Mouse (Mus musculus) neural tube, embryonic 12.5 days (tissue): ENCODE data around the gene Unc93b1. TPM values are rescaled to one million over a fixed set of nuclear protein-coding genes. Genes with fewer than 3 reads are reported as not detected.
"Not testable (repeated sequence)": the region's sequence is repeated elsewhere in the genome, so short reads cannot be mapped to it uniquely, and the experiment has no call there.

Source experiments
- ATAC-seq: fragments of 200-750 bp; cut with Nextera tagmentation; 2 replicates; pipeline ENCODE4 v1.8.0; 2017; ENCODE audit warnings: low read depth, mild to moderate bottlenecking, moderate TSS enrichment, moderate library complexity; ENCODE audit not compliant: low FRiP score
- H3K27ac ChIP-seq: fragments of 300-500 bp; sonication (generic); 2 replicates; pipeline ENCODE4 v1.5.1; 2016
- H3K27me3 ChIP-seq: fragments of 300-500 bp; sonication (generic); replicated peaks from 2 replicates; pipeline ENCODE4 v1.6.1; 2016; ENCODE audit warnings: mild to moderate bottlenecking
- H3K36me3 ChIP-seq: fragments of 300-500 bp; sonication (generic); 2 replicates; pipeline ENCODE4 v1.6.1; 2016; ENCODE audit warnings: mild to moderate bottlenecking
- H3K4me1 ChIP-seq: fragments of 300-500 bp; sonication (generic); 2 replicates; pipeline ENCODE4 v1.6.1; 2016
- H3K4me2 ChIP-seq: fragments of 300-500 bp; sonication (generic); replicated peaks from 2 replicates; pipeline ENCODE4 v1.6.1; 2016; ENCODE audit warnings: mild to moderate bottlenecking
- H3K4me3 ChIP-seq: fragments of 300-500 bp; sonication (generic); 2 replicates; pipeline ENCODE4 v1.5.1; 2016
- H3K9ac ChIP-seq: fragments of 300-500 bp; sonication (generic); 2 replicates; pipeline ENCODE4 v1.6.1; 2016; ENCODE audit warnings: mild to moderate bottlenecking
- H3K9me3 ChIP-seq: fragments of 300-500 bp; sonication (generic); 2 replicates; pipeline ENCODE4 v1.6.1; 2016; ENCODE audit warnings: mild to moderate bottlenecking
- WGBS: fragments of 180-500 bp; shearing (Covaris S2); methylation state at CpG from one replicate; pipeline ENCODE4 v1.1.7; 2016; 5-methylcytosine and 5-hydroxymethylcytosine counted together
- polyA plus RNA-seq: library from polyadenylated mRNA; unstranded; fragments of >200 nt; fragmentation: Nextera tagmentation; extraction: Ambion mirVana; gene quantifications from 2 replicates; pipeline ENCODE4 v1.2.1, GENCODE M21; 2016

Unc93b1 gene
- polyA plus RNA-seq, 1 experiment from 2014 or later, result 11.1 TPM

GRCm38 (mm10) chr19:3957296-3958036 is 22.5 kb downstream of the Unc93b1 start:
- not testable (repeated sequence) for ATAC-seq, H3K27me3 ChIP-seq, H3K27ac ChIP-seq, H3K9ac ChIP-seq, H3K9me3 ChIP-seq, H3K4me2 ChIP-seq, H3K4me1 ChIP-seq, H3K4me3 ChIP-seq, H3K36me3 ChIP-seq
- 81% methylated on average over 5 of the region's 5 CpGs for WGBS

GRCm38 (mm10) chr19:3958470-3958869 is 23.5 kb downstream of the Unc93b1 start, which contains the start of gene Aldh3b3:
TSS of gene Aldh3b3 (plus strand) at chr19:3958645.
- Histone ChIP-seq H3K36me3 (no peaks in the 10 kb centered on the region), H3K4me3 (no peak within 1 kb of the TSS), H3K27me3 (no peaks in the 10 kb centered on the region), H3K9me3 (no peaks in the 10 kb centered on the region), H3K4me1 (no peaks in the 10 kb centered on the region), H3K27ac (no peak within 1 kb of the TSS), H3K9ac (no peak within 1 kb of the TSS), H3K4me2 (no peak within 1 kb of the TSS)
- no peak for ATAC-seq
- 79% methylated on average over 4 of the region's 4 CpGs for WGBS

- H3K27me3 ChIP-seq, result no peaks in the 10 kb centered on the region
- H3K36me3 ChIP-seq, result no peaks in the 10 kb centered on the region
- no peak overlapping the region for H3K4me3 ChIP-seq
- H3K9me3 ChIP-seq, result no peaks in the 10 kb centered on the region
- H3K27ac ChIP-seq, result no peak overlapping the region
- H3K9ac ChIP-seq, result no peak overlapping the region
- ATAC-seq, result no peak
- H3K4me2 ChIP-seq, result no peak overlapping the region
- no peaks in the 10 kb centered on the region for H3K4me1 ChIP-seq
These were observed 24.0 kb downstream of the Unc93b1 start for GRCm38 (mm10) chr19:3959030-3959429.

- WGBS, result 87% methylated on average over 5 of the region's 5 CpGs
- H3K4me1 ChIP-seq, result no peaks in the 10 kb centered on the region
- no peak for ATAC-seq
These were observed 25.2 kb downstream of the Unc93b1 start for GRCm38 (mm10) chr19:3960211-3960610.

GRCm38 (mm10) chr19:3961805-3962204 is 26.8 kb downstream of the Unc93b1 start:
- WGBS, result 89% methylated on average over 6 of the region's 6 CpGs
- ATAC-seq, H3K9ac ChIP-seq, H3K4me3 ChIP-seq, H3K27ac ChIP-seq, H3K9me3 ChIP-seq, H3K4me1 ChIP-seq, H3K36me3 ChIP-seq, H3K27me3 ChIP-seq, H3K4me2 ChIP-seq: not testable (repeated sequence)

More at GRCm38 (mm10) chr19:3960211-3960610, 25.2 kb downstream of the Unc93b1 start:
- Histone ChIP-seq H3K9me3 (no peaks in the 10 kb centered on the region), H3K9ac (no peak overlapping the region), H3K4me3 (no peak overlapping the region), H3K4me2 (no peak overlapping the region), H3K27me3 (no peaks in the 10 kb centered on the region), H3K27ac (no peak overlapping the region), H3K36me3 (no peaks in the 10 kb centered on the region)

- Histone ChIP-seq H3K4me3 (no peak overlapping the region), H3K9ac (no peak overlapping the region), H3K27me3 (no peaks in the 10 kb centered on the region), H3K4me2 (no peak overlapping the region), H3K36me3 (no peaks in the 10 kb centered on the region), H3K9me3 (no peaks in the 10 kb centered on the region), H3K27ac (no peak overlapping the region), H3K4me1 (no peaks in the 10 kb centered on the region)
- WGBS, result 22% methylated on average over 2 of the region's 2 CpGs
- no peak for ATAC-seq
These were observed 27.5 kb downstream of the Unc93b1 start for GRCm38 (mm10) chr19:3962469-3962868.

- Histone ChIP-seq H3K9me3 (no peaks in the 10 kb centered on the region), H3K27me3 (no peaks in the 10 kb centered on the region), H3K4me2 (no peak overlapping the region), H3K9ac (no peak overlapping the region), H3K36me3 (no peaks in the 10 kb centered on the region), H3K4me1 (no peaks in the 10 kb centered on the region), H3K27ac (no peak overlapping the region), H3K4me3 (no peak overlapping the region)
- 76% methylated on average over 4 of the region's 4 CpGs for WGBS
- no peak for ATAC-seq
These were observed 29.0 kb downstream of the Unc93b1 start for GRCm38 (mm10) chr19:3964030-3964429.

- WGBS, result 73% methylated on average over 11 of the region's 11 CpGs
- H3K4me1 ChIP-seq, result no peaks in the 10 kb centered on the region
- no peak overlapping the region for H3K4me3 ChIP-seq
- no peaks in the 10 kb centered on the region for H3K36me3 ChIP-seq
- no peaks in the 10 kb centered on the region for H3K9me3 ChIP-seq
- no peak for ATAC-seq
- H3K9ac ChIP-seq, result no peak overlapping the region
- no peak overlapping the region for H3K4me2 ChIP-seq
- 0 out of 2 replicates have a peak, but pooled peaks cover 3% of the 10 kb centered on the region for H3K27me3 ChIP-seq
- H3K27ac ChIP-seq, result no peak overlapping the region
These were observed 31.5 kb downstream of the Unc93b1 start for GRCm38 (mm10) chr19:3966330-3967075.

- no peak overlapping the region for H3K9ac ChIP-seq
- H3K4me3 ChIP-seq, result no peak overlapping the region
- no peak for ATAC-seq
- 0 out of 2 replicates have a peak, but pooled peaks cover 3% of the 10 kb centered on the region for H3K27me3 ChIP-seq
- H3K4me2 ChIP-seq, result no peak overlapping the region
- no peaks in the 10 kb centered on the region for H3K9me3 ChIP-seq
- H3K27ac ChIP-seq, result no peak overlapping the region
- no peaks in the 10 kb centered on the region for H3K4me1 ChIP-seq
- no peaks in the 10 kb centered on the region for H3K36me3 ChIP-seq
- WGBS, result 73% methylated on average over 3 of the region's 3 CpGs
These were observed 32.3 kb downstream of the Unc93b1 start for GRCm38 (mm10) chr19:3967258-3967657.

GRCm38 (mm10) chr19:3972229-3972628 is 37.2 kb downstream of the Unc93b1 start, which contains the start of gene Aldh3b2:
TSS of gene Aldh3b2 (plus strand) at chr19:3972328.
- no peak within 1 kb of the TSS for H3K4me3 ChIP-seq
- H3K27ac ChIP-seq, result no peak within 1 kb of the TSS
- whole genome bisulfite sequencing, result 58% methylated on average over 9 of the region's 9 CpGs
- H3K36me3 ChIP-seq, result no peaks in the 10 kb centered on the region
- no peak for ATAC-seq
- no peak within 1 kb of the TSS for H3K4me2 ChIP-seq
- H3K4me1 ChIP-seq, result no peaks in the 10 kb centered on the region
- no peak within 1 kb of the TSS for H3K9ac ChIP-seq
- 0 out of 2 replicates have a peak, but pooled peaks cover 3% of the 10 kb centered on the region for H3K27me3 ChIP-seq
- H3K9me3 ChIP-seq, result no peaks in the 10 kb centered on the region

GRCm38 (mm10) chr19:3974608-3975007 is 39.6 kb downstream of the Unc93b1 start:
- not testable (repeated sequence) for H3K9ac ChIP-seq, ATAC-seq, H3K4me2 ChIP-seq, H3K27ac ChIP-seq, H3K36me3 ChIP-seq, H3K9me3 ChIP-seq, H3K4me1 ChIP-seq, H3K27me3 ChIP-seq, H3K4me3 ChIP-seq
- WGBS, result 94% methylated on average over 6 of the region's 6 CpGs

- Histone ChIP-seq H3K4me2 (no peak overlapping the region), H3K4me3 (no peak overlapping the region), H3K9ac (no peak overlapping the region), H3K9me3 (no peaks in the 10 kb centered on the region), H3K4me1 (no peaks in the 10 kb centered on the region), H3K36me3 (no peaks in the 10 kb centered on the region), H3K27me3 (no peaks in the 10 kb centered on the region), H3K27ac (no peak overlapping the region)
- 80% methylated on average over 2 of the region's 2 CpGs for WGBS
- ATAC-seq, result no peak
These were observed 40.9 kb downstream of the Unc93b1 start for GRCm38 (mm10) chr19:3975866-3976265.
